In the genomic region with DNA sequence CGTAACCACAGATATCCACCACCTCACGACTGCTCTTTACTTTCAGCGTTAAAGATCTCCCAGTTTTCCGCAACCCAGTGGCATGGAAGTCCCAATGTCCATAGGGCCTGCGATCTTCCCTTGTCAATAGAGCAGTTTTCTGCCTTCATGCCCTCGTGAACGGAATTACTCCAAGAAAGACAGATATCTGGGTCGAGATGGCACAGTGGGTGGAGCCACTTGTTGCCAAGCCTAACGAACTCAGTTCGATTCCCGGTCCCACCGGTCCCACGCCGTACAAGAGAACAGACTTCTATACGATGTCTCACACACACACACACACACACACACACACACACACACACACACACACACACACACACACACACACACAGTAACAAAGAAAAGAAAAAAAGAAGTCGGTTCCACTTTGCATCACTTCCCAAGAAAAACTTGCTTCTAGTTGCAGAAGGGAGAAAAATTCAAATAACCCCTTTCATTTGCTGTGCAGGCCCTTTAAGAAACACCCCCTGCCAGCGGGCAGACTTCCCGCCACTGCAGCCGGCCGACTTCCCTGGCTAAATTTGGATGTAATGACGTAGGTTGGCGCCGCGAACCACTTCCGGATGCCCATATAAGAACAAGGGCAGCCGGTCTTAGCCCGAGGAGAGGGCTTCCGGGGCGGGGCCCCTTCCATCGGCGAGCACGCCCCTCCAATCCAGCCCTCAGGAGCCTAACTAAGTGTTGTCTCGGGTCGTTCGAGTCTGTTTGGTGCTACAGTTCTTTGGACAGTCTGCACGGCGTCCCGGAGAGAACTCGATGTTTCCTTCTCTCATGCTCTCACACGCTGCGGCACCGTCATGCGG, we compare ENCODE assay signal across 8 mouse cellular contexts. TPM values are rescaled to one million over a fixed set of nuclear protein-coding genes. Genes with fewer than 3 reads are reported as not detected.
DNase-seq lines count a peak whose midpoint lies in the region; ATAC-seq and TF ChIP-seq lines count a peak whose summit lies in the region.

No protein-coding gene starts in this region.

- 3% methylated on average over 43 of the region's 43 CpGs for WGBS in forebrain, embryonic 13.5 days
- 2% methylated on average over 43 of the region's 43 CpGs for WGBS in lung, adult 2 months

- peak overlapping the region; percentile 97 for H3K4me3 ChIP-seq in ES-Bruce4 (ENCODE audit: low read depth, low read length)
- peak overlapping the region; percentile 79 for H3K4me3 ChIP-seq in forebrain, embryonic 13.5 days
- peak overlapping the region; percentile 74 for H3K4me3 ChIP-seq in lung, adult 2 months (replicated peaks; ENCODE audit: extremely low read depth, low read depth, low read length)

- H3K4me1 ChIP-seq in ES-Bruce4 (ENCODE audit: control insufficient read depth, insufficient read depth, low read length): no peaks in the 10 kb centered on the region
- peaks cover 46% of the 10 kb centered on the region for H3K4me1 ChIP-seq in forebrain, embryonic 13.5 days
- peaks cover 11% of the 10 kb centered on the region for H3K4me1 ChIP-seq in lung, adult 2 months (ENCODE audit: control insufficient read depth, insufficient read depth, low read length)

- peak overlapping the region; percentile 92 for H3K4me2 ChIP-seq in forebrain, embryonic 13.5 days

- TF ChIP-seq POLR2A in ES-Bruce4 (IDR thresholded peaks at IDR 0.05; ENCODE audit: insufficient read depth, low read length): peak; percentile 98
- TF ChIP-seq POLR2A in lung, adult 2 months (IDR thresholded peaks at IDR 0.05; ENCODE audit: borderline replicate concordance, extremely low read depth, low read depth, low read length): peak; percentile 90; the same call in 1 of the 2 replicates

- intact Hi-C loops in heart, postnatal 14 days (cut with DNase I): loop anchor here (5.0 kb wide), 2 partner anchors 39 to 461 kb away; partner anchors contain the start of gene Lyl1

- no peaks in the 10 kb centered on the region for H3K27me3 ChIP-seq in ES-Bruce4 (ENCODE audit: control insufficient read depth, insufficient read depth, low read length, poor library complexity, severe bottlenecking)
- H3K27me3 ChIP-seq in forebrain, embryonic 13.5 days: no peaks in the 10 kb centered on the region

- peak overlapping the region; percentile 98 for H3K27ac ChIP-seq in ES-Bruce4 (ENCODE audit: insufficient read depth, low read length)
- H3K27ac ChIP-seq in forebrain, embryonic 13.5 days: peak overlapping the region; percentile 91

- no peak for TF ChIP-seq CTCF in ES-Bruce4 (IDR thresholded peaks at IDR 0.05; ENCODE audit: low read depth, low read length)
- TF ChIP-seq CTCF in lung, adult 2 months (IDR thresholded peaks at IDR 0.05; ENCODE audit: insufficient read depth, low read length): no peak

- 0 out of 2 replicates have a peak, but pooled peaks have one; percentile 25 for TF ChIP-seq EP300 in ES-Bruce4 (IDR thresholded peaks at IDR 0.05; ENCODE audit: insufficient read depth, low read depth, low read length)

- peak; percentile 97 to 99 for DNase-seq in heart, postnatal 14 days
- DNase-seq in layer of hippocampus, adult 18-20 months (ENCODE audit: low spot score in 2 of 2): peak; percentile 94 to 97
- DNase-seq in lung, adult 2 months: peak; percentile 96
- DNase-seq in thymus, adult 18-20 months: peak; percentile 89 to 94

- no peaks in the 10 kb centered on the region for H3K9me3 ChIP-seq in ES-Bruce4 (replicated peaks; ENCODE audit: control insufficient read depth, insufficient read depth, low read length, poor library complexity, severe bottlenecking)
- no peaks in the 10 kb centered on the region for H3K9me3 ChIP-seq in forebrain, embryonic 13.5 days (replicated peaks)

- peak overlapping the region; percentile 94 for H3K9ac ChIP-seq in ES-Bruce4 (ENCODE audit: low read depth, poor library complexity, severe bottlenecking)
- H3K9ac ChIP-seq in forebrain, embryonic 13.5 days: peak overlapping the region; percentile 84

- peaks cover 12% of the 10 kb centered on the region; the same call in 1 of the 2 replicates for H3K36me3 ChIP-seq in ES-Bruce4 (ENCODE audit: control insufficient read depth, insufficient read depth, low read length, poor library complexity, severe bottlenecking)
- peaks cover 10% of the 10 kb centered on the region for H3K36me3 ChIP-seq in forebrain, embryonic 13.5 days (ENCODE audit: poor library complexity, severe bottlenecking)

- ATAC-seq in cerebellum, adult (ENCODE audit: insufficient number of reproducible peaks, low FRiP score, low TSS enrichment): peak; percentile 65
- ATAC-seq in forebrain, embryonic 13.5 days: peak; percentile 87
- ATAC-seq in neutrophil, adult 5-6 weeks (ENCODE audit: extremely low read depth, insufficient number of reproducible peaks, low FRiP score, poor library complexity, severe bottlenecking): peak; percentile 55

RNA-seq across cellular contexts. Expression of gene Ier2, which starts 1.1 kb away (rescaled TPM):
- polyA plus RNA-seq in ES-Bruce4 (2011; ENCODE audit: insufficient read depth, insufficient read length, low read depth, missing spikeins): 42.8 and 44.8 TPM in 2 replicates
- polyA plus RNA-seq in forebrain, embryonic 13.5 days (2015; fragmentation: Nextera tagmentation; extraction: Ambion mirVana): 35.2 and 35.4 TPM in 2 replicates
- total RNA-seq in heart, postnatal 14 days (2021): 10 to 100 TPM; 26.2 to 29.4 TPM
- 10 to 100 TPM in 1 of 2 experiments, 1 to 10 TPM in 1; 6.2 to 10.0 TPM for total RNA-seq in layer of hippocampus, adult 18-20 months (2021)
- 34.6 and 47.1 TPM in 2 replicates for polyA plus RNA-seq in lung, adult 2 months (2012; rRNA removed)
- 115 and 124 TPM in 2 replicates for total RNA-seq in neutrophil, adult 5-6 weeks (2017)

RNA-seq across cellular contexts. Expression of gene Trmt1, which starts 22.4 kb away (rescaled TPM):
- 77.6 and 79.8 TPM in 2 replicates for polyA plus RNA-seq in ES-Bruce4 (2011; ENCODE audit: insufficient read depth, insufficient read length, low read depth, missing spikeins)
- 53.5 and 59.1 TPM in 2 replicates for polyA plus RNA-seq in forebrain, embryonic 13.5 days (2015; fragmentation: Nextera tagmentation; extraction: Ambion mirVana)
- total RNA-seq in heart, postnatal 14 days (2021): 10 to 100 TPM; 32.5 to 35.2 TPM
- 100 to 1,000 TPM in 1 of 2 experiments, 10 to 100 TPM in 1; 96.9 to 108 TPM for total RNA-seq in layer of hippocampus, adult 18-20 months (2021)
- polyA plus RNA-seq in lung, adult 2 months (2012; rRNA removed): 87.5 and 99.1 TPM in 2 replicates
- total RNA-seq in neutrophil, adult 5-6 weeks (2017): 83.2 and 89.7 TPM in 2 replicates

RNA-seq across cellular contexts. Expression of gene Nacc1, which starts 24.0 kb away (rescaled TPM):
- polyA plus RNA-seq in ES-Bruce4 (2011; ENCODE audit: insufficient read depth, insufficient read length, low read depth, missing spikeins): 89.7 and 97.9 TPM in 2 replicates
- polyA plus RNA-seq in forebrain, embryonic 13.5 days (2015; fragmentation: Nextera tagmentation; extraction: Ambion mirVana): 16.1 and 18.6 TPM in 2 replicates
- 10 to 100 TPM; 35.6 to 40.5 TPM for total RNA-seq in heart, postnatal 14 days (2021)
- total RNA-seq in layer of hippocampus, adult 18-20 months (2021): 10 to 100 TPM; 94.8 to 95.5 TPM
- polyA plus RNA-seq in lung, adult 2 months (2012; rRNA removed): 72.5 and 81.8 TPM in 2 replicates
- 30.2 and 33.9 TPM in 2 replicates for total RNA-seq in neutrophil, adult 5-6 weeks (2017)

RNA-seq across cellular contexts. Expression of gene Lyl1, which starts 37.6 kb away (rescaled TPM):
- polyA plus RNA-seq in ES-Bruce4 (2011; ENCODE audit: insufficient read depth, insufficient read length, low read depth, missing spikeins): not detected in 2 replicates
- 1.9 and 2.1 TPM in 2 replicates for polyA plus RNA-seq in forebrain, embryonic 13.5 days (2015; fragmentation: Nextera tagmentation; extraction: Ambion mirVana)
- total RNA-seq in heart, postnatal 14 days (2021): 1 to 10 TPM; 5.8 to 6.7 TPM
- 1 to 10 TPM; 2.0 to 2.2 TPM for total RNA-seq in layer of hippocampus, adult 18-20 months (2021)
- 20.2 and 21.9 TPM in 2 replicates for polyA plus RNA-seq in lung, adult 2 months (2012; rRNA removed)
- total RNA-seq in neutrophil, adult 5-6 weeks (2017): 54.5 and 59.7 TPM in 2 replicates

RNA-seq across cellular contexts. Expression of gene G430095P16Rik, which starts 59.1 kb away (rescaled TPM):
- polyA plus RNA-seq in ES-Bruce4 (2011; ENCODE audit: insufficient read depth, insufficient read length, low read depth, missing spikeins): not detected in 2 replicates
- polyA plus RNA-seq in forebrain, embryonic 13.5 days (2015; fragmentation: Nextera tagmentation; extraction: Ambion mirVana): 3.7 and 3.8 TPM in 2 replicates
- under 1 TPM; 0.54 to 0.69 TPM for total RNA-seq in heart, postnatal 14 days (2021)
- not detected for total RNA-seq in layer of hippocampus, adult 18-20 months (2021)
- polyA plus RNA-seq in lung, adult 2 months (2012; rRNA removed): 2.0 and 2.8 TPM in 2 replicates
- total RNA-seq in neutrophil, adult 5-6 weeks (2017): 0.61 and 3.4 TPM in 2 replicates

Comparison
In these comparisons a context has a peak if more than half of its experiments do, and no peak if none do; other contexts are left out.
1. Peak in every context shown above with its lines: DNase-seq, ATAC-seq, H3K4me3 ChIP-seq and H3K27ac ChIP-seq.